Mouse (Mus musculus) kidney, adult 9 months (tissue): ENCODE data around the gene Qpct.
A peak's percentile ranks its signal among the peaks of the same experiment; 100 is the strongest.
"Not testable (repeated sequence)": the region's sequence is repeated elsewhere in the genome, so short reads cannot be mapped to it uniquely, and the experiment has no call there.

Source experiments
- DNase-seq: peaks from one replicate; pipeline ENCODE4 v3.0.0; 2022

The Qpct gene

GRCm38 (mm10) chr17:79076974-79077847 is 25.5 kb downstream of the Qpct start:
- no peak for DNase-seq

DNA sequence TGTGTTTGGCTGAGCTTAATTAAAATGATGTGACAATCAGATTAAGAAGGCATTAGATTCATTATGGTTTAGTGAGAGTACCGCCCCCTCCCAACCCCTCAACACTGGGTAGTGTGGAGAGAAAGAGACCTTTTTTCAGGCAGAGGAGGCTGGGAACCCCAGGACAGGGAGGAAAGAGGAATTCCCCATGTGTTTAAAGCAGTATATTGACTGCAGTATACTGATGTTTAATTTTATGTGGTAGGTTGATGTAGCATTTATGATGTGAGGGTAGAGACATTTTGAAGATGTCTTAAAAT is 26.1 kb downstream of the Qpct start:
- DNase-seq: no peak

GRCm38 (mm10) chr17:79078248-79078647 is 26.5 kb downstream of the Qpct start:
- no peak for DNase-seq

- no peak for DNase-seq
These were observed 40.0 kb downstream of the Qpct start for GRCm38 (mm10) chr17:79091710-79092109.

DNA sequence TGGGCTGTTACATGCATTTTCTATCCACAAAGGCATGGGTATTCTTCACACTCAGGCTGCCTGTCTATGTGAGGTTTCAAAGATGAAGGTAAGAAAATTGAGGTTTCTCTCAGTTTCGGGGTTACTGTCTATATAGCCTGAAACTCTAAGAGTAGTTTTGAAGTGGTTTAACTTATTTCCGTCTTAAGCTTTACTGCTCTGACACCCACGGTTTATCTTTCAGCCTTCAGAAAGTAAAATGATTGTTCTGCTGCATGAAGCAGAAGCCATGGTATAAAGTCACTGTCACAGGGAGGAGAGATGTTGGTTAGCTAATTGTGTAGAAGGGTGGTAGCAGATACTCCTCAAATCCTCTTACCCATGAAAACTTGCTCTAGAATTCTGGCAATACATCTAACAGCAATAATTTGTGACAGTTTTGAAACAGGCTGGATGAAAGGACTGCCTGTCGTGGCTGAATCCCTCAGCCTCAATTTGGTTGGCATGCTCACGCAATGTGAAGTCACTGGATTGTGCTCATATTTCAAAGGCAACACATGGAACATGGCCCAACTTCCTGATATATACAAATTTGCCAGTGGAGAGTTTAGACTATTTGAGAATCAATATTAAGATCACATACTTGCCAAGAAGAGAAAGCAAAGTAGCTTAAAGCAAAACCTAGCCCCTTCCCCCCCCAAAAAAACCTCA is 41.7 kb downstream of the Qpct start:
- DNase-seq: no peak

- no peak for DNase-seq
These were observed 43.9 kb downstream of the Qpct start for GRCm38 (mm10) chr17:79095624-79096023.

GRCm38 (mm10) chr17:79099866-79100265 is 48.2 kb downstream of the Qpct start:
- no peak for DNase-seq

DNA sequence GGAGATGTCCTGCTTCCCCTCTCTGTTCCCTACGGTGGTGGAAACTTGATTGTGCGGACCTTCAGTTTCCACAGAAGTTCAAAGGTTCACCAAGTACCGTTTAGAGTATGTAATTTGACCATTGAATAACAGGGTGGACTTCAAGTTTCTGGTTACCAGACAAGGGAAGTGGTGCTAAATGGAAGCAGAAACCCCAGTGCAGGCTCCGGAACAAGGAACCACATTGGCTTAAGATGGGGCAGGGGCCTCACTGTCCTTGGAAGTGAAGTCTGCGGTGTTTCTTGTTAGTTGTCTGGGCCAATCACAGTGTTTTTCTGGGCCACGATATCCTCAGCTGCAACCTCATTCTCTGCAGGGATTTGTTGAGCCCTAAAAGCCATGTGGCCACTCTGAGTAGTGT is 56.5 kb downstream of the Qpct start:
- DNase-seq: no peak

- DNase-seq: no peak
These were observed 57.9 kb downstream of the Qpct start for GRCm38 (mm10) chr17:79109576-79109975.

DNA sequence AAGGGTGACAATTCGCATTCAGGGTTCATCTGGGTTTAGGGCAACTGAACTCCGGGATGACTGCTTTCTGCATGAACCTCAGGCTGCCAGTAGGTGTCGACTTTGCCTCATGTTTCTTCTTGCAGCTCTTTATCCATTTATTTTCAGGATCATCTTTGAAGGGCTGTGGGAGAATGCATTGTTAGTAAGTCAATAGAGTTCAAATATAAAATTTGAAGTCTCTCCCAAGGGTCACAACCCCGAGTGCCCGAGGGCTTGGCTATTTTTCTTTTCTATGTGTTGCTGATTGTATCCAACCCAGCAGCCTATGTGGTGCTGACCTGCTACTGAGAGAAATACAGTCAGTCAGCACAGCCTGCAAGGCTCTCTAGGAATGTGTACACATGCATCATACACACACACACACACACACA is 59.2 kb downstream of the Qpct start:
- DNase-seq: peak; percentile 63

- DNase-seq: not testable (repeated sequence)
These were observed 63.5 kb downstream of the Qpct start for GRCm38 (mm10) chr17:79115248-79115647.

DNA sequence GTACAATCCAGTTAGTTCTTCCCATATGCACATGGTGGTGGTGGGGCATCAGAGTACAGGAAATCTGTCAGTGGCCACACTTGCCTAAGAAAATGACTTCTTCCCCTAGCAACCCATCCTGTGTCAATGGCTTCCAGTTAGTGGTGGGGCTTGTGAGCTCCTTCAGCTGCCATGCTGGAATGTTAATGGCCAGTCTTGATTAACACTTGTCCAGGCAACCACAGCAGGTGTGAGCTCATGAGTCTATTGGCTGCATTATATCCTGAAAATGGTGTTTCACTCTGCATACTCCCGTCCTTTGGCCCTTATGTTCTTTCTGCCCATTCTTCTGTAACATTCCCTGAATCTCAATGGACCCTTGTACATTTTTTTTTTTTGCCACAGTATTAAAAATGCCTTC is 67.4 kb downstream of the Qpct start:
- no peak for DNase-seq

DNA sequence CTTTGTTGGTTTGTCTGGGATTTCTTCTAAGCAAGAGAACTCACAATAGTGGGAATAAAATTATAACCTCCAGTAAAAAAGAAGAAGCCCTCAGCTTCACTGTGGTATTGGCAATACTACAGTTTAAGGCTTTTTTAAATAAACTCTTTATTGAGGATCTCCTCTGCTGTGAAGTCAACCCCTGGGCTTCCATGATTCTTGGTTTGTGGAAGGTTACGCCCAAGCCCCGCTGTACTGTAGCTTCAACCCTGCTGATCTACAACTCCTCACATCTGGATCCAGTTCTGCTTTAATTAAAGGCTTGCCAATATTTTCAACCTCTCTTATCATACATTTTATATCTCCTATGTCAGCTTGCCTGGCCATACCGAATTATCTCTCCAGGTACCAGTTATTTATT is 68.6 kb downstream of the Qpct start:
- no peak for DNase-seq

GRCm38 (mm10) chr17:79133740-79134139 is 82.0 kb downstream of the Qpct start:
- no peak for DNase-seq

DNA sequence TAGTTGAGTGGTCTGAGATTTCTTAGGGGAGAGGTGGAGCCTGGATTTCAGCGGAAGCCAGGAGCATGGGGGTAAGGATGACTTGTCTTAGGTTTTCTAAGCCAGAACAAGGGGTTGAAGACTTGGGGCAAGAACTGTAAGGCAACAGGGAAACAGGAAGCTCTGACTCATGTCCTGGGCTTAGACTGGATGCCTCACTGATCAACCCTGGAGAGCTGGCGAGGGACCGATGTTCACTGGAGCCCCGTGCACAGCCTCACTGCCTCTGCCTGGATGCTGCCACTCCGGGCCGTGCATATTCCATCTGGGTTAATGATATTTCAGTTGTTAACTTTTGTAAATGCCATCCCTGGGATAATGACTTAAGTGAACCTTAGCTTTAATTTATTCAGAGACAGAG is 84.1 kb downstream of the Qpct start:
- DNase-seq: peak; percentile 22

- DNase-seq: peak; percentile 83
These were observed 84.7 kb downstream of the Qpct start for GRCm38 (mm10) chr17:79136401-79136800.
